Mouse (Mus musculus) heart, adult 18-20 months (tissue): ENCODE results near the gene Arhgef12. TPM values are rescaled to one million over a fixed set of nuclear protein-coding genes. Genes with fewer than 3 reads are reported as not detected.

Source experiments
- DNase-seq, 2 experiments: peaks; one replicate each; pipeline ENCODE4 v3.0.0; 2021 to 2022; ENCODE audit warnings: mixed read lengths in 1 of 2
- total RNA-seq, 2 experiments: library from RNA; stranded (reverse); gene quantifications; 2 replicates each; pipeline ENCODE4 v1.2.3; 2021

Gene Arhgef12
- total RNA-seq, 2 experiments from 2014 or later = 119 to 128 TPM

DNA sequence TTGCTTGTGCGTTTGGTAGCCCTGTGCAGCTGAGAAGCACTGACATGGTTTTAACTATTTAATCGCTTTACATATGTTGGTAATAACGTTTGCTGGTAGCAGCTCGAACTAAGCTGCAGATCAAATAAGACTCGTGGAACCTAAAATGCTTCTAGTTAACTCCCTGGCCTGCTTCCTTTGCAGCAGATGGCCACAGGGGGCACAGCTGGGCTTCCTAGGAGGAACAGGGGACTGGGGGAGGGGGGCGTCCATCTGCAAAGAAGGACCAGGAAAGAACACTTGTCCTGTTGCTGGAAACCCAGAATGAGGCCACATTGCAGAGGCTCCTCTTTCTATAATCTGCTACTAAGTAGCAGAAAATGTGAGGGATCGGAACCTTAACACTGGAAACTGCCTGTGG is 186.8 kb downstream of the Arhgef12 start:
- no peak for DNase-seq

- DNase-seq = no peak
Observed at GRCm38 (mm10) chr9:42917911-42918310, 189.1 kb downstream of the Arhgef12 start.

Other genes starting within 250 kb of the Arhgef12 start
- gene Grik4, start 162.7 kb downstream of the Arhgef12 start, total RNA-seq = under 1 TPM in 1 of 2 experiments, not detected in 1; 0.05 TPM
- gene Tmem136, start 9.3 kb upstream of the Arhgef12 start, total RNA-seq = 1 to 10 TPM; 5.0 to 6.2 TPM
- gene Pou2f3, start 103.1 kb upstream of the Arhgef12 start, total RNA-seq = under 1 TPM in 1 of 2 experiments, not detected in 1; 0.10 TPM
- 1 to 10 TPM; 6.4 to 7.7 TPM for gene Oaf, start 132.7 kb upstream of the Arhgef12 start, total RNA-seq
- under 1 TPM in 1 of 2 experiments, not detected in 1; 0.10 TPM for gene Trim29, start 203.6 kb upstream of the Arhgef12 start, total RNA-seq